In the genomic region with DNA sequence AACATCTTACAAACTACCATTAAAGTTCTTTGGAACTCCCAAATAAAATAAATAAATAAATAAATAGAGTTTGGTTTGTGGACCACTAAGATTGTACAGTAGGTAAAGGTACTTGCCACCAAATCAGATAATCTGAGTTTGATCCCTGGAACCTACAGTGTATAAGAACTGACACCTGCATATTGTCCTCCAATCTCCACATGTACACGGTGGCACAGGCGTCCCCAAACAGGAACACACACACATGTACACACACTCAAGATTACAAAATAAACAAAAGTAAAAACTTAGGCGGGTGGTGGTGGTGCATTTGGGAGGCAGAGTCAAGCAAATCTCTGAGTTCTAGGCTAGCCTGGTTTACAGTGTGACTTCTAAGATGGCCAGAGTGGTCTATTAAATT, we compare ENCODE assay signal across 31 mouse cellular contexts.
"Had no signal": no experiment of that assay in that cellular context is flagged by ENCODE, and none has a peak within 500 bp of the region (broad histone marks: within the 10 kb centered on the region; RNA-seq: fewer than 3 reads in every experiment).

No protein-coding gene starts in this region.

- H3K4me1 ChIP-seq: limb, embryonic 15.5 days; lung, embryonic 15.5 days; neural tube, embryonic 12.5 days had no signal

- H3K9me3 ChIP-seq: limb, embryonic 10.5 days; limb, embryonic 12.5 days; limb, embryonic 13.5 days; limb, embryonic 15.5 days; liver, embryonic 12.5 days; liver, embryonic 13.5 days; liver, embryonic 15.5 days; lung, embryonic 15.5 days; megakaryocyte, embryonic 14.5 days; midbrain, embryonic 10.5 days; midbrain, embryonic 12.5 days; midbrain, embryonic 15.5 days; neural tube, embryonic 12.5 days had no signal

- H3K4me2 ChIP-seq: limb, embryonic 12.5 days; limb, embryonic 13.5 days; limb, embryonic 15.5 days; liver, embryonic 11.5 days; liver, embryonic 12.5 days; liver, embryonic 13.5 days; liver, embryonic 15.5 days; lung, embryonic 14.5 days; lung, embryonic 15.5 days; midbrain, embryonic 12.5 days; midbrain, embryonic 15.5 days; neural tube, embryonic 12.5 days had no signal

- DNase-seq: left cerebral cortex, postnatal 4 days; liver; liver, embryonic 13.5 days; liver, postnatal 0 days; lung, adult 18-20 months; lung, adult 2 months; lung, embryonic 14.5 days; lung, postnatal 10 days; lung, postnatal 14 days; lung, postnatal 36 days; lung, postnatal 4 days; midbrain, embryonic 14.5 days had no signal

- H3K9ac ChIP-seq: limb, embryonic 12.5 days; limb, embryonic 13.5 days; limb, embryonic 15.5 days; liver, embryonic 12.5 days; liver, embryonic 13.5 days; liver, embryonic 14.5 days; liver, embryonic 15.5 days; liver, postnatal 0 days; lung, embryonic 14.5 days; lung, embryonic 15.5 days; midbrain, embryonic 12.5 days; midbrain, embryonic 15.5 days; neural tube, embryonic 12.5 days had no signal

- H3K27ac ChIP-seq: left cerebral cortex, adult 2 months; limb, embryonic 10.5 days; limb, embryonic 12.5 days; limb, embryonic 13.5 days; limb, embryonic 15.5 days; liver, embryonic 12.5 days; liver, embryonic 13.5 days; liver, embryonic 14.5 days; liver, embryonic 15.5 days; lung, embryonic 15.5 days; macrophage; midbrain, embryonic 10.5 days; midbrain, embryonic 12.5 days; midbrain, embryonic 15.5 days; neural tube, embryonic 12.5 days had no signal

- H3K27me3 ChIP-seq: limb, embryonic 12.5 days; limb, embryonic 13.5 days; limb, embryonic 15.5 days; liver, embryonic 12.5 days; liver, embryonic 13.5 days; liver, embryonic 15.5 days; lung, embryonic 15.5 days; megakaryocyte, embryonic 14.5 days; midbrain, embryonic 12.5 days; midbrain, embryonic 15.5 days; neural tube, embryonic 12.5 days had no signal

- H3K4me3 ChIP-seq: left cerebral cortex, adult 2 months; limb, embryonic 10.5 days; limb, embryonic 12.5 days; limb, embryonic 13.5 days; limb, embryonic 15.5 days; liver, embryonic 12.5 days; liver, embryonic 13.5 days; liver, embryonic 15.5 days; lung, embryonic 15.5 days; megakaryocyte, embryonic 14.5 days; midbrain, embryonic 10.5 days; midbrain, embryonic 12.5 days; midbrain, embryonic 15.5 days; myocyte; neural tube, embryonic 12.5 days had no signal

- ATAC-seq: liver, embryonic 12.5 days; liver, postnatal 0 days; lung, postnatal 0 days; midbrain, embryonic 15.5 days; midbrain, embryonic 16.5 days had no signal
